Mouse (Mus musculus) lung, postnatal 14 days (tissue): ENCODE measurements around the gene F12.
A peak's percentile ranks its signal among the peaks of the same experiment; 100 is the strongest.
"Not testable (repeated sequence)": the region's sequence is repeated elsewhere in the genome, so short reads cannot be mapped to it uniquely, and the experiment has no call there.

ENCODE experiments used
- DNase-seq: peaks from one replicate; pipeline ENCODE4 v3.0.0; 2021

The F12 gene

DNA sequence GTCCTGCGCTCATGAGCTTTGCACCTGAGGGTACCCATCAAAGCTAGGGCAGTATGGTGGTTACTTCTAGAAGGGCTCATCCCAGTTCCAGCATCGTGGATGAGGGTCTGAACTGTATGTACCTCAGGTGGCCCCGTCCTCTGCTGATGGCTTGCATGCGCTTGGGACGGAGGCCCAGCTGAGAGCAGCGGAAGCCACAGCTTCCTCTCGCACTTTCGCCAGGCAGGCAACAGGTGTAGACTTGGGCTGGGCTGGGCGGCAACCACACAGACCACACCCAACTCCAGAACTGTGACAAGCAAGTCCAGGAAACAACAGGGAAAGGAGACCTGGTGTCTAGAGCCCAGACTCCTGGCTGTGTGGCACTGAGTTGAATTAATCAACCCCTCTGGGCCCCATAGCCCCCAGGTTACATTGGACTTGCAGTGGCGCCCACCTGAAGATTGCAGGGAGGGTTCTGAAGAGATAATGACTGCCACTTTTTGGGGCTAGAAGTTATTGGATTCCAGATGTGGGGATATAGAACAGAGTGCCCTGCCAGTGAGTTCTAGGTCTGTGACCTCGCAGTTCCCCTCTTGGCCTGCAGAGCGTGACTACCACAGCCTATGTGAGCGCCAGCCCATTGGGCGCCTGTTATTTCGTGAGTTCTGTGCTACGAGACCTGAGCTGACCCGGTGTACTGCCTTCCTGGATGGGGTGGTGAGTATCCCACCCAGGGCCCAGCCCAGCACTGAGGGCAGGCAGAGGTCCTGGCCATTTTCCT, 23.3 kb upstream of the F12 start:
- no peak for DNase-seq

DNA sequence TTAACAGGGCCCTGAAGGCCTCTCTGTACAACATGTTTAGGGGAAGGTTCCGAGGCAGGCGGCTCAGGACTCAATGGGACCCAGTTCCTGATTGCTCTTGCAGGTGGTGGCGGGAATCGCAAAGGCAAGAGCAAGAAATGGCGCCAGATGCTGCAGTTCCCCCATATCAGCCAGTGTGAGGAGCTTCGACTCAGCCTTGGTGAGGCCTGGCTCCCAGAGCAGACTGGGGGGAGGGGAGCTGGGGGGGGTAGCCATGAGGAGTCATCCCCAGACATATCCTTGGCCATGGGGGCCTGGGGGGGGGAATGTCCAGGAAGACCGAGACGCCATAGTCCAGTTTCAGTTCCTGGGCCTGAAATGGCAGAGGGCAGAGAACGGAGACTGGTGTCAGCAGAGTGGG, 22.6 kb upstream of the F12 start:
- no peak for DNase-seq

DNA sequence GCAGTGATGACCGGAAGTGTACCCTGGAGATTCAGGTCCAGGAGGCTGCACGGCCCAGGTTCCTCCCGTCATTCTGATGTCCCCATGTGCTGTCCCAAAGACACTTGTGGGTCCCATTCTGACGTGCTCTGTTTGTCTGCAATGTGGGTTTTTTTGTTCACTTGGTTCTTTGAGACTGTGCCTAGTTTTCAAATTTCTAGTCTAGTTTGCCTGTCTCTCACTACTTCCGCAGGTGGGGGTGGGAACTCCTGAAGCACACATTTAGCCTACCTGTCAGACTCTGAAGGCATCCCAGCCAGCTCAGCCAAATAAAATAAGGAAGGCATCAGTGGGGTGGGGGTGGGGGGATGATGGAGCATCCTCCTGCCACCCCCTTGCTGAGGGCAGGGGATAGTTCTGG, 21.5 kb upstream of the F12 start:
- no peak for DNase-seq

DNA sequence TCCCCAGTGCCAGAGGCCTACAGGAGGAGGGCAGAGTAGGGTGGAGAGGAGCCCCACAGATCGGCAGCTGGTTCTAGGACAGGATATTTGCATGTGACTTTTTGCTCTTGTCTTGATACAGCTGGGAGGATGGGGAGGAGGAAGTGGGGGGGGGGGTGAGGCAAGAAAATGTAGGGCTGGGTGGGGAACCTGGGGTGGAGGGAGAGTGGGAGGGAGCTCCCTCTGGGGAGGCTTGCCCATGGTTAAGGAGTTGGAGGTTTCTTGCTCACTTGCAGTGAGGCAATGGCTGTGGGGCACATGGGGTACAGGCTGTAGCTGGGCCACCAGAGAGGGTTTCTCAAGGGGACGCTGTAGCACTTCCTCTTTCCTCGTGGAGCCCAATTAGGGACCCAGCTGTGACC, 20.9 kb upstream of the F12 start:
- DNase-seq, result peak; percentile 37

DNA sequence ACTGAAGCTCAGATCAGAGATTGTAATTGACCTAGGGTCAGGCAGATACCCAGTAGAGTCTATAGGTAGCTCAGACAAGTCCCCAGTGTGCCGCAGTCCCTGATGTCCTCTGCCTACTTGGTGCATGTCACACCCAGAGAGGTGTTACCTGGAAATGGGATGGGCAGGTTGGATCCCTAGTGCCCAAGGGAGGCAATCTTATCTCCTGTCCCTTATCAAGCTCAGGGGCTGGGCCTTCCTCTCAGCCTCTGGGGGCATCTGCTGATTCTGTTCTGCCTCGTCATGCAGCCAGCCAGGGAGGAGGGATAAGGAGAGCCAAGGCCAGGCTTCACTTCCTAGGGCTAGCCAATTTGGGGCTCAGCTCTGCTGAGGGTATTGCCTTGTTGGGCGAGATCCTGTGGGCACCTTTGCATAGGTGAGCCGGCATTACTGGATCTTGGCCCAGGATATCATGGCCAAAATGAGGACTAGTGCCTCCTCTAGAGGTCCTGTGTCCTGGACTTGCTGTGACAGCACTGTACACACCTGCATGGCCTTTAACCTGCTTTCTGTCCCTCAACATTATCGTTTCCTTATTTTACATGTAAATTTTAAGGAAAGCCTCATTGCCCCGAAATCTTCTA, 20.0 kb upstream of the F12 start:
- DNase-seq, result no peak

DNA sequence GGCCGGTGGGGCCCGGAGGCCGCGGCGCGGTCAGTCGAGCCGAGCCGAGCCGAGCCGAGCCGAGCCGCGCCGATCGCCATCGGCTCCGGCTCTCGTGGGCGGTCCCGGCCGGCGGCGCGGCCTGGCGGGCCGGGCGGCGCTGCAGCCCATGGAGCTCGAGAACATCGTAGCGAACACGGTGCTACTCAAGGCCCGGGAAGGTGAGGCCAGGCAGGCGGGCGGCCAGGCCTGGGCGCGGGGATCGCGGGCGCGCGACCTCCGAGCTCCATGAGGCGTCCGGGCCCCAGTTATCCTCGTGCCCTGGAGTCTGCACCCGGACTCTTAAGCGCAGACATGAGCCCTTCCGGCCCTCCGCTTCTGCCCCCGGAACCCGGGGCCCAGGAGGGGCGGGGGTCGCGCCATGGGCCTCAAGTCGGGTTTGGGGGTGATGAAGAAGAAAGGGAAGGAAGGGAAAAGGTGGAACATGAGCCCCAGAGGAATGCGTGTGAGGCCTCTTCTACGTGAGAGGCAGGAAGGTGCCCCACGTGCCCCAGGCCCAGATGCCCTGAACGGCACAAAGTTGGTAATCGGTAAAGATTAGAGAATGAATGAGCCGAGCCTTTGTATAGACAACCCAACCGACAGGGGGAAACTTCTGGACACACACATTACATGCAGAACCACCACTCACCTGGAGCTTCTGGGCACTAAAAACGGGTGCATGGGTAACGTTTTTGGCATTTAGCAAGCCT, 18.9 kb upstream of the F12 start:
- no peak for DNase-seq

DNA sequence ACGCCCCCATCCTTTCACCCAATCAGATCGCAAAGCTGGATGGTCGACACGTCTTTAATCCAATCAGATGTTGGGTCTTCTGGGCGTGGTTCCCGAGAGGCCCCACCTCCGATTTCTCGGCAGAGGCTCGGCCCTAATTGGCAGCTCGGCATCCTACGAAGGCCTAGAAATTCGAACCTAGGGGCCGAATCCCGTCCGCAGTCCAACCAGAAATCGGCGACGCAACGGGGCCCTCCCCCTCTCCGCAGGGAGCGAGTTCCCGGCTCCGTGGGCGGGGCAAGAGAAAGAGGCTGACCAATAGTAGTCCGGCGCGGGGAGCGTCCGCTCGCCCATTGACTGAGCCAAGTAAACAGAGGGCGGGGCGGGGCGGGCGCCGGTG, 18.3 kb upstream of the F12 start, which contains the start of gene Grk6:
Gene Grk6, plus strand, starts transcription at position 136 of the 379 bp plus-strand sequence.
- DNase-seq, result peak; percentile 98

DNA sequence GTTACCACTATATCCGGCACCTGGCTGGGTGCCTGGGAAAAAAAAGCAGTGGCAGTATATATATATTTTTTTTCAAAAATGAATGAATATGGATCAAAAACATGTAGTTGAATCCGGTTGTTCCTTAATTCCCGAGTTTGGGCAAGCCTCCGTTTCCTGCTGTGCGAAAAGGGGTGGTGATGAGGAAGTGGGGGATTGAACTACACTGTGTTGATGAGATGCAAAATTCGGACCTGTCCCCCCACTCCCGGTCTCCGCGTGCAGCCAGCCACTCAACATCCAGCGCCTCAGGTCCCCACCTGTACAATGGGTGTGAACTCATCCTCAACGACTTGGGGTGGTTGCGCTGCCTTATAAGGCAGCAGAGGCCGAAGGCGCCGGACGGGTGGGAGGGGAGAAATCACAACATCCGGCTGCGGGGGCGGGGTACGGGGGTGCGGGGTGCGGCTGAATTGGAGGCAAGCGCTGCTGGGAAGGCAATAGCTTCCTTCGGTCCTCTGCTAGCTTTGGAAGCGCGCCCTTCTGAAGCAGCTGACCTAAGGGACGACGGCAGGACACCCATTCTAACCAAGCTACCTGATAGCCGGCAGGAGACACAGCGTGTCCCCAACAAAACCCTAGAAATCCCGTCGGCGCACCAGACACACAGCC, 17.8 kb upstream of the F12 start:
- DNase-seq, result peak; percentile 86

DNA sequence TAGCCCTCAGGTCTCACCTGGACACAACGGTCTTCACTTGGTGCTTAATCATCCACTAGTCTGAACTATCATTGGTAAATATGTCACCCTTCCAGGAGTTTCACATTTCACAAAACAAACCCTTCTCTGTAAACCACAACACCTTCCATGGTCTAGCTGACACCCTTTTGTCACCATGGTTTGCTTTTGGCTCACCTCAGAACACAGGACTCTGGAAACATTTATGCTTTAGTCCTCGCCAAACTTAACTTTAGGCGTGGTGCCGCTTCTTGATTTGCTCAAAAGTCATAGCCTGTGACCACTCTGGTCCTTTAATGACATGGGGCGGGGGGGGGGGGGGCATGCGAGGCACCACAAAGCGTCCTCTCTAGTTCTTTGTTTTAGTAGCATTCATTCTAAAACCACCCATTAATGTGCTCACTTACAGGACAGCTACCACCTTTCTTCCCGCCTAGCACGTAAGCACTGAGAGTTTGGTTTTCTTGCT, 17.2 kb upstream of the F12 start:
- DNase-seq, result no peak

DNA sequence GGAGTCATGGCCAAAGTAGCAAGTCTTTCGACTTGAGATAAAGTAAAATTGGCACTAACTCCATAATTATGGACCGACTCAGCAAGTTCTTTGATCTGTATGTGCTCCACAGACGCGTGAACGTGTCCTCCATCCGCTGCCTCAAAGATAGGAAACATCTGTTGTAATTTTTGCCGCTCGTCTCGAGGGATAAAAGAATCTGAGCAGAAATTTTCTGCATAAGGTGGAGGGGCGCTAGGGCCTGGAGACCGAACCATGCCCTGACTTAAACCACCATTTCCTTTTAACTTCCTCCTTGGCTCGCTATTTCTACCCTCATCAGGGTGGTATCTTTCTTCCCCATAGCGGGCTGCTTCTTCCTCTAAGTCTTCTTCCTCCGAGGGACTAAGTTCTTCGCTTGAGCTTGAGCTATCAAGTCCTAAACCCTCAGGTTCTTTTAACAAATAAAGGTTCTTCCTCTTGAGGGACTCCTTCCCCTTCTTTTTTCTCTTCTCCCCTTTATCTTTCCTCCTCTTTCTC, 10.6 kb upstream of the F12 start:
- DNase-seq, result not testable (repeated sequence)

DNA sequence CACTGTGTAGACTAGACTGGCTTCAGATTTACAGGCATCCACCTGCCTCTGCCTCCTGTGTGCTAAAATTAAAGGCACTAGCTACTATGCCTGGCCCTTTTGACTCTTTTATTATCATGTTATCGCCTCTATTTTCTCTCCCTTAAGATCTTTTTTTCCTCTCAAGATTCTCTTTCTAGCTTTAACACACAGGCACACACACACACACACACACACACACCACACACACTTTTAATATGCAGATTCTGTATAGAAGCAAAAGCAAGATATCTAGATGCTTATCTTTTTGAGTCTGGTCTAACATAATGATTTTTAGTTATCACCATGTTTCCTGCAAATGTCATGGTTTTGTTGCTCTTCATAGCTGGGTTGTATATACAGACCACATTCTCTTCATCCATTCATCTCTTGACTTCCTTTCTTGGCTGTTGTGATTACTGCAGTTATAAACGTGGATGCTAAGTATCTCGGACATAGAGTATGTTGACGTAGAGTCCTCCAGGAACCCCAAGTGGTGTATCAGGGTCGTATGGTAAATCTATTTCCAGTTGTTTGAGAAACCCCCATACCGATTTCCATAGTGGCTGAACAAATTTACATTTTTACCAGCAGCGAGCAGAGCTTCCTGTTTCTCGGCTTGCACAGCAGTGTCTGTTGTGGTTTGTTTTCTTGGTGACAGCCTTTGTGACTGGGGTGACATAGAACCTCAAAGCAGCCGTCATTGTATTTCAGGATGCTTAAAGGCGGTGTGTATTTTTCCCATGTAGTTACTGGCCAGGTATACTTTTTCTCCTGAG, 5.5 kb upstream of the F12 start:
- no peak for DNase-seq

DNA sequence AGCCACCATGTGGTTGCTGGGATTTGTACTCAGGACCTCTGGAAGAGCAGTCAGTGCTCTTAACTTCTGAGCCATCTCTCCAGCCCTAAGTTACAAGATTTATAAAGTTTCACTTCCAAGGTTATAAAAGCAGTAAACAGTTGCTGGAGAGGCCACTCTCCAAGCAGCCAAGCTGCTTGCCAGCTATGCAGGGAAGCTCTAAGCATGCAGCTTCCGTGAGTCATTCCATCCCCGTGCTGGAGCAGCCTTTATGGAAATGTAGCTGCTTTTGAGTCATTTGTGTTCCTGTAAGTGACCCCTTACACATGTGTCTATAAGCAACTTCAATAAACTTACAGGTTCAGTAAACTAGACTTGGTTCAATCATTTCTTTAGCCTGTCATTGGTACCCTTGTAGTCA, 4.0 kb upstream of the F12 start:
- no peak for DNase-seq

DNA sequence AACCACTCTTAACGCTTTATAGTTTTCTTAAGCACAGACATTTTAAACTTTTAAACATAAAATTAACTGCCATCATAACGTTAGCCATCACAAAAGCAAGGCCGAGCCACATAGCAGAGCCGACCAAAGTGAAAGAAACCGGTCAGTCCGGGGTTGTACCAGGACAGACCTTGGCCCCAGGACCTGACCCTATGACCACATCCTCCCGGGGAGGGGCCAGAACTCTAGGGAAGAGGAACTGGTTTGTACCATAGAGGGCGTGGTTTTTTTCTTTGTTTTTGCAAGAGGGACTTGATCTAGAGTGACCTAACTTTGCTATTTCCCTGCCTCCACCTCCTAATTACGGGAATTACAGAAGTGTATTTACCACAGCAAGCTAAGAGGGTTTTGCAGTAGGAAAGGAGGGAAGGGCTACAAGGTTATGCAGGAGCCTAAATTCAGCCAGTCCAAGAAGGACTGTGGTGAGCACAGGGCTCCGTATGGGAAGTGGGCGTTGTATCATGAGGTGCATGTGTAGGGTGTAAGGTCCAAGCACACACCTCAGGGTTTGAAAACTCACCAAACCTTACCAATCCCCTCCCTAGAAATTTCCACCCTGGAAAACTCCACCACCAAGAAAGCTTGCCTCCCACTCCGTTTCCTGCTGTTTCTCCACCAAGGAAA, 2.8 kb upstream of the F12 start:
- DNase-seq, result peak; percentile 66

DNA sequence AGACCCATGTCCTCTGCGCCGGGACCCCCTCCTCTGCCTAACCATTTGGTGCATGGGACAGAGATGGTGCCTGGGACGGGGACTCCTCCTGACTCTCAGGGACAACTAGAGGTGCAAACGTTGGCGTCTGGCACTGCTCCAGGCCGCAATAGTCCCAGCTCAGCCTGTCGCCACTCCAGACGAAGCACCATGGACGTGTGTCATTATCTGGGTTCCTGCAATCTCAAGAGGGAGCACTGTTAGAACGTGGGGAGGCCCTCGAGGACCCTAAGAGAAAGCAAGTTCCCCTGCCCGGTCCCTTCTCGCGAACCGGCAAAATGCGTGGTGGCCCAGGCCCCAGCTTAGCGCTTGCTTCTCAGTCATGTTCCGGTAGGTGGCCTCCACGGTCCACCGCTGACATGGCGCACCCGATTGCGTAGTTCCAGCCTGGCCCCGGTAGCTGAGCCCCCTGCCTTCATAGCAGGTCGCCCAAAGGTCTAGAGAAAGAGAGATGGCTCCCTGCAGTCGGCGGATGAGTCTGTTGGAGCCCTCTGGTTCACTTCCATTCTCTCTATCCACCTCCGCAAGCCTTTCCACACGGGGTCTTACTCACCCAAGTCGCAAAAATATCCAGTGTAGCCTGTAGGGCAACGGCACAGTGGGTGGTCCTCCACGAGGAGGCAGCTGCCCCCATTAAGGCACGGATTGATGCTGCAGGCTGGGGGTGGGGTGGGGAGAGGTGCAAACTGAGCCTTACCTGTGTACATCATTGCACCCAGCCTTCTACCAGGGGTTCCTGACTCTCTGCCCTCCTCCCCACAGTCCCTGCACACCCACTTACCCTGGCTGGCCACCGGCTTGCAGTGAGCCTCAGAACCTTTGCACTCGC, 5.4 kb downstream of the F12 start:
- DNase-seq, result peak; percentile 79

DNA sequence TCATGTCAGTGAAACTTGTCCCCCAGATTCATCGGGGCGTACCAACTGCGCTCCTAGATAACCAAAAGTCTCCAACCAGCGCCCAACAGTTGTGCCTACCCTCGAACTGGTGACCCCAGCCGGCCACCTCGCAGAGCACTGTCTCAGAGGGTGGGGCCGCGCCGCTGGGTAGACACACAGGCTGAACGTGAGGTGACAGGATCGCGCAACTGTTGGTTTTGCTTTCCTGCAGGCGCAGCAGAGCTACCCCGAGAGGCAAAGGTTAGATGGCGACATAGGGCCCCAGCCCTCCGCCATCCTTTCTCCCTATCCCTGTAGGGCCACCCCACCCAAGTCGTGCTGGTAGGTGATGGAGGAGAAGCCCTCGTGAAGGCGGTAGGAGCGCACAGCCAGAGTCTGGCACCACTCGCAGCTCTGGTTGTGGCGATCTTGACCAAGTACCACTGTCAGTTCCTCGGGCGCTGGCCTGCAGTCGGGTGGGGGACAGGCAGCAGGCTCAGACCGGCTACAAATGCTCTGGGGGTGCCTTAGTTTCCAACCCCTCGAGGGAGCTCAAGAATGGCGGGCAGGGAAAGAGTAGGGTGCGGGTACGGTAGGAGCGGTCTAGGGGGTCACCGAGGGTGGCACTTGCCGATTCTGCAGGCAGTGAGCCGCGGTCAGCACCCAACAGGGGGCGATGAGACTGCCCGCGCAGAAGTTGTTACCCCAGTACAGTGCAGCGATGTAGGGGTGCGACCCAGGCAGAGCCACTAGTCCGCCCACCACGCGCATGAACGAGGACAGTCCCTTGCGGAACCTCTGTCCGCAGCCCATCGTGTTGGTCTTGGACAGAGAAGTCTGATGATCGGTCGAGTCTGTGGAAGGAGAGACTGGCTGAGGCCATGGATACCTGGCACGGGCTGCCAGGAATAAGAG, 6.3 kb downstream of the F12 start:
- no peak for DNase-seq

DNA sequence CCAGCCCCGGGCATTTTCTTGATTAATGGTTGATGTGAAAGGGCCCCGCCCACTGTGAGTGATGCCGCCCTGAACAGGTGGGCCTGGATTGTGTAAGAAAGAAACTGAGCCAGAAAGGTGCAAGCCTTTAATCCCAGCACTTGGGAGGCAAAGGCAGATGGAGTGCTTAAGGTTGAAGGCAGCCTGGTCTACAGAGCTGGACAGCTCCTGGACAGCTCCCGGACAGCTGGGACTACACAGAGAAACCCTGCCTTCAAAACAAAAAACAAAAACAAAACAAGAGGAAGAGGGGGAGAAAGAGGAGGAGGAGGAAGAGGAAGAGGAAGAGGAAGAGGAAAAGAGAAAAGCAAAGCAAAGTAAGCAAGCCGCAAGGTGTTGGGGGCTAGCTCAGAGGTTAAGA, 7.5 kb downstream of the F12 start:
- no peak for DNase-seq

DNA sequence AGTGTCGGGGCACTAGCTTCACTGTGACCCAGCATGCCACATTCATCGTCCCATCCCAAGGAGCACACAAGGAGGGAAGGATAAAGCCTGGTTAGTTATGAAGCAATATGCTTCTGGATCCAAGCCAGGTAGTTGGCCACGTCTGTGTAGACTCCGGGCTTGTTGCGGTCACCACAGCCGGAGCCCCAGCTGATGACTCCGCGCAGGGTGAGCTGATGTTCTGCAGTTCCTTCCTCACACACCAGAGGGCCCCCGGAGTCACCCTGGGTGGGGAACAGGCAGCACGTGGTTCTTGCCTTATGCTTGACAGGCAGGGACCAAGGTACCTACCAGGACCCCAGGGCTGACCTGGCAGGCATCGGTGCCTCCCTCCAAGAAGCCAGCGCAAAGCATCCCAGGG, 8.6 kb downstream of the F12 start:
- DNase-seq, result peak; percentile 96

DNA sequence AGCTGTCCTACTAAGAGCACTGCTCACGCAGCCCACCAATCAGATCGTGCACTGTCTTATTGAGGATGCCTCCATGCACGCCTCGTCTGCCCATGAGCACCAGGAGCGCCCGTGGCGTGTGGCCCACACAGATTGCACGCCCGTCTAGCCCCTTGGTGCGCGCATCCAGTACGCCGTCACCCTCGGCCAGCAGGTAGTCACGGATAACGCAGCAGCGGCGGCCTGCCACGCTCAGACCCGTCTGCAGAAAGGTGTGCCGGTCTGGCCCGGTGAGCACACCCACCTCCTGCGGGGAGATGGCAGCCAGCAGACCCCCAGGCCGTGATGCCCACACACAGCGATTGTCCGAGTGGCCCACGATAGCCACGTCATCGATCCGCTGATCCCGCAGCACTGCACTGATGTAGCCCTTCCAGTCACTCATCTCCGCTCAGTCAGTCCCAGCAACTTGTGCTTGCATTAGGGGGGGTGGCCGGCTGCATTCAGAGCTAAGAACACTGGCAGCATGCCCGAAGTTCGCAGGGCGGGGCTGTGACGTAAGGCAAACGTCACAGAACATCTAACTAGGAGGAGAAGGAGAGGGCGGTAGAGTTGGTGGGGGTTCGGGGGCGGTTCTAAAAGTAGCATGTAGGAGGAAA, 11.7 kb downstream of the F12 start, which contains the start of gene Pfn3:
Gene Pfn3, minus strand, starts transcription at position 490 of the 638 bp plus-strand sequence.
- DNase-seq, result peak; percentile 54

DNA sequence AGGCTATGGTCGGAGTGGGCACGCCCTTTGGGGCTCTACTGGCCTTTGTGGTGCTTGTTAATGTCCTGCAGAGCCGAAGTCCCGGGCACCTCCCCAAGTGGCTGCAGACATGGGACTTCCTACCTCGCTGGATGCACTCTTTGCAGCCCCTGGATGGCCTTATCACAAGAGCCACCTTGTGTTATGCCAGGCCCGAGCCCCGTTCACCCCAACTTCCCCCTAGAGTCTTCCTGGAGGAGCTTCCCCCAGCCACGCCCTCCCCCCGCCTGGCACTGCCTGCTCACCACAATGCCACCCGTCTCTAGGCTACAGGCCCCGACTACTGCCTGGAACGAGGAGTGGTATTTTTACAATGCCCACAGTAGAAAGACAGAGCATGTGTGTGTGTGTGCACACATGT, 13.3 kb downstream of the F12 start:
- no peak for DNase-seq
